Mouse (Mus musculus): ENCODE data around the gene Bcl11a. TPM values are rescaled to one million over a fixed set of nuclear protein-coding genes. Genes with fewer than 3 reads are reported as not detected.

Gene Bcl11a
- polyA plus RNA-seq, 1 experiment from 2014 or later, result 26.4 TPM

DNA sequence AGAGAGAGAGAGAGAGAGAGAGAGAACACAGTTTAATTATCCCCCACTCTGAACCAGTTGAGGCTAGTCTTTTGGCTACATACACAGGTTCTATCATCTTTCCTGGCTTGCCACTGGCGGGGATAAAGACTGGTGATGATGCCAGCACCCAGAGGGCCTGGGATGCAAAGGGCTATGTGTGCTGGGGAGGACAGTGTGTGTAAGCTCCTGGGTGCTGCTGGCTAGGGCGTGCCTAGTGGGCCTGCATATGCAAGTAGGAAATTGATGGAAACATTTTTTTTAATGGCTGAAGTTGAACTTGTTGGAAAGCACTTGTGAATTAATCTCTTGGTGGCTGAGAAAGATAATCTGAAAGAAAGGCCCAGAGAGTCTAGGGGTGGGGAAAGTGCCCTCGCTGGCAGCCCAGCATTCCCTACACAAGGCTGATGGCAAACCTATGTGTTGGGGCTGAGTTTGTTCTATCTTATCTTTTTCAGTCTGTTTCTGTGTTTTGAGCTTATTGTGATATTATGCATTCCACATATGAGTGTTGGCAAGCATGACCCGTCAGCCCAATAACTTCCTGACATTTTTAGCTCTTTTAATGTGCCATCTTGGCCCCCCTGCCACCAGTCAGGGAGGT lies 22.7 kb downstream of the Bcl11a start:
- Histone ChIP-seq H3K4me1 (ENCODE audit: control insufficient read depth, insufficient read depth, low read length) (peaks cover 56% of the 10 kb centered on the region), H3K27me3 (replicated peaks; ENCODE audit: control insufficient read depth, insufficient read depth, low read length) (no peaks in the 10 kb centered on the region), H3K4me3 (ENCODE audit: low read depth, low read length) (no peak overlapping the region), H3K4me2 (ENCODE audit: low read depth, low read length) (no peak overlapping the region), H3K9ac (ENCODE audit: low read depth, low read length) (no peak overlapping the region), H3K36me3 (ENCODE audit: control insufficient read depth, insufficient read depth, low read length) (no peaks in the 10 kb centered on the region), H3K9me3 (ENCODE audit: control insufficient read depth, low read length) (no peaks in the 10 kb centered on the region), H3K27ac (replicated peaks; ENCODE audit: low read depth, low read length) (peak overlapping the region; percentile 44; the same call in 1 of the 2 replicates)
- ATAC-seq (ENCODE audit: low read depth) (peak; percentile 63), DNase-seq (ENCODE audit: low spot score) (peak; percentile 59)
- 66% methylated on average over 4 of the region's 4 CpGs for WGBS

- no peak overlapping the region for H3K9ac ChIP-seq (ENCODE audit: low read depth, low read length)
- 92% methylated on average over 3 of the region's 3 CpGs for WGBS
- no peaks in the 10 kb centered on the region for H3K9me3 ChIP-seq (ENCODE audit: control insufficient read depth, low read length)
- DNase-seq (ENCODE audit: low spot score) (no peak), ATAC-seq (ENCODE audit: low read depth) (no peak)
- peaks cover 49% of the 10 kb centered on the region for H3K4me1 ChIP-seq (ENCODE audit: control insufficient read depth, insufficient read depth, low read length)
- H3K4me3 ChIP-seq (ENCODE audit: low read depth, low read length), result no peak overlapping the region
- no peak overlapping the region for H3K4me2 ChIP-seq (ENCODE audit: low read depth, low read length)
- no peak overlapping the region for H3K27ac ChIP-seq (replicated peaks; ENCODE audit: low read depth, low read length)
- no peaks in the 10 kb centered on the region for H3K36me3 ChIP-seq (ENCODE audit: control insufficient read depth, insufficient read depth, low read length)
- no peaks in the 10 kb centered on the region for H3K27me3 ChIP-seq (replicated peaks; ENCODE audit: control insufficient read depth, insufficient read depth, low read length)
These were observed 23.8 kb downstream of the Bcl11a start for GRCm38 (mm10) chr11:24101625-24102024.

DNA sequence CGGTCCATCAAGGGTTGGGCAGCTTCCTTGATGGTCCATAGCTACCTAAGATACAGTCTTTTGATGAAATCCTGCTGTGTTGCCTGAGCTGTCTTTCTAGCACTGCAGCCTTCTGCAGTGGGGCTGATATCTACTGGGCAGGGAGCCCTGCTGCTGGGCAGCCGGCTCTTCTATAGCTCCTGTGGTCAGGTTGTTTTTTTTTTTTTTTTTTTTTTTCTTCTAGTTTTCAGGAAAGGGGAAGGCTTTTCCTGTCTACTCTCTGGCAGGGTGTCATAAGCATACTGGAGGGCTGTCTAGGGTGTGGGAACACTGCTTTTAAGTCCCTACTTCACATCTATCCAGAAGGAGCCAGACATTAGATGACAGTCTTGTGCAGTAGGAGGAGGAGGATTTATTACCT lies 24.5 kb downstream of the Bcl11a start:
- Histone ChIP-seq H3K4me3 (ENCODE audit: low read depth, low read length) (no peak overlapping the region), H3K4me1 (ENCODE audit: control insufficient read depth, insufficient read depth, low read length) (peaks cover 47% of the 10 kb centered on the region), H3K27me3 (replicated peaks; ENCODE audit: control insufficient read depth, insufficient read depth, low read length) (no peaks in the 10 kb centered on the region), H3K9me3 (ENCODE audit: control insufficient read depth, low read length) (no peaks in the 10 kb centered on the region), H3K4me2 (ENCODE audit: low read depth, low read length) (no peak overlapping the region), H3K27ac (replicated peaks; ENCODE audit: low read depth, low read length) (0 out of 2 replicates have a peak overlapping the region, but pooled peaks have one; percentile 13), H3K9ac (ENCODE audit: low read depth, low read length) (no peak overlapping the region), H3K36me3 (ENCODE audit: control insufficient read depth, insufficient read depth, low read length) (no peaks in the 10 kb centered on the region)
- 68% methylated on average over 2 of the region's 2 CpGs for WGBS
- DNase-seq (ENCODE audit: low spot score) (no peak), ATAC-seq (ENCODE audit: low read depth) (no peak)

DNA sequence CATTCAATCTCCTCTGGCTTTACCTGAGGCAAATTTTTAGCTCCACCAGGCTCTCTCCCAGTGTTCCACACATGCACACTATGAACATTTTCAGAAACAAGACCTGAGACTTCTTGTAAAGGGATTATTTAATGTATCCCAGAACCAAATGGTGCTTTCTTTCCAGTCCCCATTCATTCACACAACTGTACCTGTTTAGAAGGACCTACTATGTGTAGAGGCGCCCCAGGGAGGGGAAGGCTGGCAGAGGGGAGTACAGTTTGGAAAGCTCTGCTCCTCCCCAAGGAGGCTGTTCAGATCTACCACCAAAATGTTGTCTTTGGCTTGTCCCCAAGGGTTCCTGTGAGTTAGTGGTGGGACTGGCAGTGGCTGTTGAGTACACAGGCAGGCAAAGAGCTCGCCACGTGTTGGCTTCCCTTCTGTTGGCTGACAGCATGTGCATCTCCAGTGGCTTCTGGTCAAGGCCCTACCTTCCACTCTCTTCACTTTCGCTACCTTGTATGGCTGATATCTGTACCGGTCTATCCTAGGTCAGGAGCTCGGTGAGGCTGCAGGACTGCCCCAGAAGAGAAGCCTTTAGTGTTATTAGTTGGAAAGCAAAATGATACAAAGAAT lies 25.4 kb downstream of the Bcl11a start:
- DNase-seq (ENCODE audit: low spot score) (no peak), ATAC-seq (ENCODE audit: low read depth) (no peak)
- Histone ChIP-seq H3K4me1 (ENCODE audit: control insufficient read depth, insufficient read depth, low read length) (peaks cover 45% of the 10 kb centered on the region), H3K27ac (replicated peaks; ENCODE audit: low read depth, low read length) (no peak overlapping the region), H3K4me2 (ENCODE audit: low read depth, low read length) (no peak overlapping the region), H3K9me3 (ENCODE audit: control insufficient read depth, low read length) (no peaks in the 10 kb centered on the region), H3K9ac (ENCODE audit: low read depth, low read length) (no peak overlapping the region), H3K27me3 (replicated peaks; ENCODE audit: control insufficient read depth, insufficient read depth, low read length) (no peaks in the 10 kb centered on the region), H3K4me3 (ENCODE audit: low read depth, low read length) (no peak overlapping the region), H3K36me3 (ENCODE audit: control insufficient read depth, insufficient read depth, low read length) (no peaks in the 10 kb centered on the region)
- 75% methylated on average over 6 of the region's 6 CpGs for WGBS

- Histone ChIP-seq H3K27ac (replicated peaks; ENCODE audit: low read depth, low read length) (no peak overlapping the region), H3K4me1 (ENCODE audit: control insufficient read depth, insufficient read depth, low read length) (peaks cover 42% of the 10 kb centered on the region)
- no peak for ATAC-seq (ENCODE audit: low read depth)
These were observed 29.6 kb downstream of the Bcl11a start for GRCm38 (mm10) chr11:24107414-24107813.

GRCm38 (mm10) chr11:24108974-24109373 lies 31.1 kb downstream of the Bcl11a start:
- H3K27me3 ChIP-seq (replicated peaks; ENCODE audit: control insufficient read depth, insufficient read depth, low read length), result no peaks in the 10 kb centered on the region
- DNase-seq (ENCODE audit: low spot score) (no peak), ATAC-seq (ENCODE audit: low read depth) (no peak)
- no peaks in the 10 kb centered on the region for H3K36me3 ChIP-seq (ENCODE audit: control insufficient read depth, insufficient read depth, low read length)
- no peak overlapping the region for H3K4me2 ChIP-seq (ENCODE audit: low read depth, low read length)
- no peak overlapping the region for H3K4me3 ChIP-seq (ENCODE audit: low read depth, low read length)
- 61% methylated on average over 3 of the region's 3 CpGs for WGBS
- no peak overlapping the region for H3K27ac ChIP-seq (replicated peaks; ENCODE audit: low read depth, low read length)
- H3K9ac ChIP-seq (ENCODE audit: low read depth, low read length), result no peak overlapping the region
- H3K9me3 ChIP-seq (ENCODE audit: control insufficient read depth, low read length), result no peaks in the 10 kb centered on the region
- peaks cover 34% of the 10 kb centered on the region for H3K4me1 ChIP-seq (ENCODE audit: control insufficient read depth, insufficient read depth, low read length)

More at GRCm38 (mm10) chr11:24107414-24107813, 29.6 kb downstream of the Bcl11a start:
- no peaks in the 10 kb centered on the region for H3K9me3 ChIP-seq (ENCODE audit: control insufficient read depth, low read length)
- no peaks in the 10 kb centered on the region for H3K27me3 ChIP-seq (replicated peaks; ENCODE audit: control insufficient read depth, insufficient read depth, low read length)
- WGBS, result 77% methylated on average over 5 of the region's 5 CpGs
- H3K9ac ChIP-seq (ENCODE audit: low read depth, low read length), result no peak overlapping the region
- DNase-seq (ENCODE audit: low spot score), result no peak
- H3K4me3 ChIP-seq (ENCODE audit: low read depth, low read length), result no peak overlapping the region
- H3K4me2 ChIP-seq (ENCODE audit: low read depth, low read length), result no peak overlapping the region
- no peaks in the 10 kb centered on the region for H3K36me3 ChIP-seq (ENCODE audit: control insufficient read depth, insufficient read depth, low read length)

- WGBS, result 85% methylated on average over 3 of the region's 3 CpGs
- Histone ChIP-seq H3K27ac (replicated peaks; ENCODE audit: low read depth, low read length) (no peak overlapping the region), H3K9me3 (ENCODE audit: control insufficient read depth, low read length) (no peaks in the 10 kb centered on the region), H3K9ac (ENCODE audit: low read depth, low read length) (no peak overlapping the region), H3K4me1 (ENCODE audit: control insufficient read depth, insufficient read depth, low read length) (peaks cover 35% of the 10 kb centered on the region), H3K4me3 (ENCODE audit: low read depth, low read length) (no peak overlapping the region), H3K27me3 (replicated peaks; ENCODE audit: control insufficient read depth, insufficient read depth, low read length) (no peaks in the 10 kb centered on the region), H3K36me3 (ENCODE audit: control insufficient read depth, insufficient read depth, low read length) (no peaks in the 10 kb centered on the region), H3K4me2 (ENCODE audit: low read depth, low read length) (no peak overlapping the region)
- no peak for DNase-seq (ENCODE audit: low spot score)
- ATAC-seq (ENCODE audit: low read depth), result no peak
These were observed 31.5 kb downstream of the Bcl11a start for GRCm38 (mm10) chr11:24109388-24109787.

- H3K4me1 ChIP-seq (ENCODE audit: control insufficient read depth, insufficient read depth, low read length), result peaks cover 37% of the 10 kb centered on the region
- H3K27me3 ChIP-seq (replicated peaks; ENCODE audit: control insufficient read depth, insufficient read depth, low read length), result no peaks in the 10 kb centered on the region
- H3K4me3 ChIP-seq (ENCODE audit: low read depth, low read length), result no peak overlapping the region
- H3K27ac ChIP-seq (replicated peaks; ENCODE audit: low read depth, low read length), result no peak overlapping the region
- no peak for ATAC-seq (ENCODE audit: low read depth)
- 0 out of 2 replicates have a peak, but pooled peaks cover 1% of the 10 kb centered on the region for H3K36me3 ChIP-seq (ENCODE audit: control insufficient read depth, insufficient read depth, low read length)
- no peak overlapping the region for H3K4me2 ChIP-seq (ENCODE audit: low read depth, low read length)
- 68% methylated on average over 2 of the region's 2 CpGs for WGBS
- no peaks in the 10 kb centered on the region for H3K9me3 ChIP-seq (ENCODE audit: control insufficient read depth, low read length)
- no peak for DNase-seq (ENCODE audit: low spot score)
- no peak overlapping the region for H3K9ac ChIP-seq (ENCODE audit: low read depth, low read length)
These were observed 32.3 kb downstream of the Bcl11a start for GRCm38 (mm10) chr11:24110113-24110512.

DNA sequence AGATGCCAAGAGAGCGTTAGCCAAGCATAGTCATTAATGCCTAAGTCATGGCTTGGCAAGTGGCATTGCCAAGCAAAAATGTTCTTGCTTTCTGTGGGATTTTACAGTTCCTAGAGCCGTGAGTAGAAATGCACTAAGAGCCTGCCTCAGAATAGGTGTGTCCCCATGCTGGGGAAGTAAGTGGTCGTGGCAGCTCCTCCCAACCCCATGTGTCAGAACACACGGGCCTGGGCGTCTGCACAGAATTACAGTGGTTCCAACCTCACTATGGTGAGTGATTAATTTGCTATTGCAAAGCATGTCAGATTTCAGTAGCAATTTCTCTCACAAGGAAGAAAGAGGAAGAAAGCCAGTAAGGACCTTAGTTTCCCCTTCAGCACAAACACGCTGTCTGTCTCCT lies 33.9 kb downstream of the Bcl11a start:
- WGBS, result 34% methylated on average over 6 of the region's 6 CpGs
- Histone ChIP-seq H3K27me3 (replicated peaks; ENCODE audit: control insufficient read depth, insufficient read depth, low read length) (no peaks in the 10 kb centered on the region), H3K9ac (ENCODE audit: low read depth, low read length) (no peak overlapping the region), H3K27ac (replicated peaks; ENCODE audit: low read depth, low read length) (peak overlapping the region; percentile 28; the same call in 1 of the 2 replicates), H3K36me3 (ENCODE audit: control insufficient read depth, insufficient read depth, low read length) (0 out of 2 replicates have a peak, but pooled peaks cover 4% of the 10 kb centered on the region), H3K4me1 (ENCODE audit: control insufficient read depth, insufficient read depth, low read length) (peaks cover 36% of the 10 kb centered on the region), H3K9me3 (ENCODE audit: control insufficient read depth, low read length) (no peaks in the 10 kb centered on the region), H3K4me2 (ENCODE audit: low read depth, low read length) (no peak overlapping the region), H3K4me3 (ENCODE audit: low read depth, low read length) (no peak overlapping the region)
- DNase-seq (ENCODE audit: low spot score), result peak; percentile 68
- peak; percentile 36; the same call in 1 of the 2 replicates for ATAC-seq (ENCODE audit: low read depth)
